Mouse (Mus musculus) testis, postnatal 10 days (tissue): ENCODE data around the gene Tmem109.

Experiments
- DNase-seq: peaks from one replicate; pipeline ENCODE4 v3.0.0; 2021; ENCODE audit warnings: low spot score

Tmem109 gene

GRCm38 (mm10) chr19:10841721-10842626 lies 39.8 kb downstream of the Tmem109 start:
- no peak for DNase-seq

GRCm38 (mm10) chr19:10839010-10839892 lies 42.5 kb downstream of the Tmem109 start, which contains the start of gene Slc15a3:
TSS of gene Slc15a3 (plus strand) at chr19:10839727.
- DNase-seq, result no peak

- no peak for DNase-seq
These were observed 46.1 kb downstream of the Tmem109 start for GRCm38 (mm10) chr19:10835671-10836070.

- DNase-seq, result no peak
These were observed 48.2 kb downstream of the Tmem109 start for GRCm38 (mm10) chr19:10833611-10834010.

GRCm38 (mm10) chr19:10832030-10832429 lies 49.8 kb downstream of the Tmem109 start:
- DNase-seq, result no peak

GRCm38 (mm10) chr19:10831424-10831823 lies 50.4 kb downstream of the Tmem109 start:
- peak; percentile 89 for DNase-seq

- no peak for DNase-seq
These were observed 52.2 kb downstream of the Tmem109 start, which contains the start of gene Cd6 for GRCm38 (mm10) chr19:10829436-10830175. TSS of gene Cd6 (minus strand) at chr19:10830058.

GRCm38 (mm10) chr19:10828321-10828720 lies 53.5 kb downstream of the Tmem109 start:
- DNase-seq, result no peak

- DNase-seq, result no peak
These were observed 57.7 kb downstream of the Tmem109 start for GRCm38 (mm10) chr19:10824061-10824460.

- DNase-seq, result no peak
These were observed 59.3 kb downstream of the Tmem109 start for GRCm38 (mm10) chr19:10822534-10822933.

- no peak for DNase-seq
These were observed 60.5 kb downstream of the Tmem109 start for GRCm38 (mm10) chr19:10821319-10821718.
